Mouse (Mus musculus): ENCODE measurements around the gene Zan. TPM values are rescaled to one million over a fixed set of nuclear protein-coding genes. Genes with fewer than 3 reads are reported as not detected.

The Zan gene
- polyA plus RNA-seq, 1 experiment from 2014 or later: 0.99 TPM

DNA sequence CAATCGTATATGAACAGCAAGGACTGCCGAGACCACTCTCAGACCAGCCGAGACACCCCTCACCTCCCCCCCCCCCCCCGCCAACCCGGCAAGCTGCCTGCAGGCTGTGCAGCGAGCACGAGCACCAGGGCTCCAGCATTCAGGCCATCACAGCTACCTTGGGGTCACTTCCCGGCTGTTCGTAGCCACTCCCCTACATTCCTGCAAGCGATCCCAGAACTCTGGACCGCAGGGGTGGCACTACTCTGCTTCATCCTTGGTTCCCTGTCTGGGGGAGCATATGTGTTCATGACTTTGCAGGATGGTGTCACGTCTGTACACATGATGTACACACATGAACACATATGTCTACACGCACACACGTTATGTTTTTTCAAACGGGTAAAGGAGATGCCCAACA is 99.3 kb downstream of the Zan start:
- H3K9ac ChIP-seq (ENCODE audit: low read length): 0 out of 2 replicates have a peak overlapping the region, but pooled peaks have one; percentile 16
- ATAC-seq (ENCODE audit: insufficient read depth, low FRiP score): no peak
- H3K36me3 ChIP-seq (ENCODE audit: control insufficient read depth, insufficient read depth, low read length): peaks cover 9% of the 10 kb centered on the region; the same call in 1 of the 2 replicates
- H3K9me3 ChIP-seq (replicated peaks; ENCODE audit: control insufficient read depth, low read length): no peaks in the 10 kb centered on the region
- 24% methylated on average over 10 of the region's 15 CpGs for WGBS
- H3K27me3 ChIP-seq (ENCODE audit: control insufficient read depth, insufficient read depth, low read length): no peaks in the 10 kb centered on the region
- H3K4me2 ChIP-seq (ENCODE audit: low read depth, low read length): peak overlapping the region; percentile 34
- H3K4me1 ChIP-seq (ENCODE audit: control insufficient read depth, insufficient read depth, low read length): 0 out of 2 replicates have a peak, but pooled peaks cover 7% of the 10 kb centered on the region
- no peak overlapping the region for H3K4me3 ChIP-seq (replicated peaks; ENCODE audit: low read length)
- H3K27ac ChIP-seq (ENCODE audit: low read length): no peak overlapping the region

DNA sequence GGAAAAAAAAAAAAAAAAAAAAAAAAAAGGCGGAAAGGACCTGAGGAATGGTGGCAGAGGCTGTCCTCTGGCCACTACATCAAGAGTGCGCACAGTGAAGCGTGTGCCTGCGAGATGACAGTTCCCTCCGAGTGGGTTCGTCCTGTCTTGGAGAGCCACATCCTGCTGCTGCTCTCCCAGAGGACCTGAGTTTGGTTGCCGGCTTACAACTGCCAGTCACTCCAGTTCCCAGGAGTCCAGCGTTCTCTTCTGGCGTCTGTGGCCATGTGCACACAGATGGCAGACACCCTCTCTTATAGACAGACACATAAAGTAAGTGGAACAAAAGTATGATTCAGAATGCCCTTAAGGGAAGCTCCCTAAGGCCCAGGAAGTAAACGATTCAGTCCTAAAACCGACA is 99.7 kb downstream of the Zan start:
- peaks cover 13% of the 10 kb centered on the region; the same call in 1 of the 2 replicates for H3K36me3 ChIP-seq (ENCODE audit: control insufficient read depth, insufficient read depth, low read length)
- H3K4me2 ChIP-seq (ENCODE audit: low read depth, low read length): peak overlapping the region; percentile 34
- H3K9ac ChIP-seq (ENCODE audit: low read length): peak overlapping the region; percentile 9; the same call in 1 of the 2 replicates
- H3K27me3 ChIP-seq (ENCODE audit: control insufficient read depth, insufficient read depth, low read length): no peaks in the 10 kb centered on the region
- H3K27ac ChIP-seq (ENCODE audit: low read length): no peak overlapping the region
- no peak overlapping the region for H3K4me3 ChIP-seq (replicated peaks; ENCODE audit: low read length)
- WGBS: 27% methylated on average over 10 of the region's 11 CpGs
- no peaks in the 10 kb centered on the region for H3K9me3 ChIP-seq (replicated peaks; ENCODE audit: control insufficient read depth, low read length)
- H3K4me1 ChIP-seq (ENCODE audit: control insufficient read depth, insufficient read depth, low read length): 0 out of 2 replicates have a peak, but pooled peaks cover 7% of the 10 kb centered on the region
- no peak for ATAC-seq (ENCODE audit: insufficient read depth, low FRiP score)

DNA sequence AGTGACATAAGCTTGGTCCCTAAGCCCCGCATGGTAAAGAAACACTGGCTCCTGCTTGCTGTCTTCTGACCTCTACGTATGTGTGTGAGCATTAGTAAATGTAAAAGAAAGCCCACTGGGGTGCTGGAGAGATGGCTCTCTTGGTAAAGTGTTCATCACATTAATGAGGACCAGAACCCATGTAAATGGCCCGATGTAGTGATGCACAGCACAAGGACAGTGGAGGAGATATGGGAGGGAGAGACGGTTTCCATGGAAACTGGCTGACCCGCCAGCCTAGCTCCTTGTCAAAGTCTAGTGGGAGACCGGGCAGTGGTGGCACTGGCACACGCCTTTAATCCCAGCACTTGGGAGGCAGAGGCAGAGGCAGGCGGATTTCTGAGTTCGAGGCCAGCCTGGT is 100.1 kb downstream of the Zan start:
- H3K27ac ChIP-seq (ENCODE audit: low read length): no peak overlapping the region
- 0 out of 2 replicates have a peak, but pooled peaks have one; percentile 2 for ATAC-seq (ENCODE audit: insufficient read depth, low FRiP score)
- 52% methylated on average over 9 of the region's 9 CpGs for WGBS

DNA sequence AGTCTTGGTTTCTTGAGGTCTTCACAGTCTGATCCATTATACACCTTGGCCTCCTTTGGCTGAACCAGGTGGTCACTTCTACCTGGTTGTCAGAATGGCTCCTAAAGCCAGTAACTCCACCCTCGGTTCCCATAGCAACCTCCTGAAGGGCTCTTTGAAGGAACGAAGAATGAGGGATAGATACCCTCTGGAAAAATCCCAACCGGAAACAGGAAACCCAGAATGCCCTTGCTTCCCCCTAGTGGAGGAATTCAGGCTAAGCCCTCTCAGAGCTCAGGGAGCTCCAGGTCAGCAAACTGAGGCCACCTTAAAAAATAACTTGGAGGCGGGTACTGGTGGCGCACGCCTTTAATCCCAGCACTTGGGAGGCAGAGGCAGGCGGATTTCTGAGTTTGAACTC is 100.7 kb downstream of the Zan start:
- ATAC-seq (ENCODE audit: insufficient read depth, low FRiP score): 0 out of 2 replicates have a peak, but pooled peaks have one; percentile 7

More for the DNA sequence above, 100.1 kb downstream of the Zan start:
- Histone ChIP-seq H3K4me1 (ENCODE audit: control insufficient read depth, insufficient read depth, low read length) (0 out of 2 replicates have a peak, but pooled peaks cover 7% of the 10 kb centered on the region), H3K9ac (ENCODE audit: low read length) (no peak overlapping the region), H3K4me2 (ENCODE audit: low read depth, low read length) (0 out of 2 replicates have a peak overlapping the region, but pooled peaks have one; percentile 34), H3K27me3 (ENCODE audit: control insufficient read depth, insufficient read depth, low read length) (no peaks in the 10 kb centered on the region), H3K4me3 (replicated peaks; ENCODE audit: low read length) (no peak overlapping the region), H3K9me3 (replicated peaks; ENCODE audit: control insufficient read depth, low read length) (no peaks in the 10 kb centered on the region), H3K36me3 (ENCODE audit: control insufficient read depth, insufficient read depth, low read length) (peaks cover 18% of the 10 kb centered on the region; the same call in 1 of the 2 replicates)

DNA sequence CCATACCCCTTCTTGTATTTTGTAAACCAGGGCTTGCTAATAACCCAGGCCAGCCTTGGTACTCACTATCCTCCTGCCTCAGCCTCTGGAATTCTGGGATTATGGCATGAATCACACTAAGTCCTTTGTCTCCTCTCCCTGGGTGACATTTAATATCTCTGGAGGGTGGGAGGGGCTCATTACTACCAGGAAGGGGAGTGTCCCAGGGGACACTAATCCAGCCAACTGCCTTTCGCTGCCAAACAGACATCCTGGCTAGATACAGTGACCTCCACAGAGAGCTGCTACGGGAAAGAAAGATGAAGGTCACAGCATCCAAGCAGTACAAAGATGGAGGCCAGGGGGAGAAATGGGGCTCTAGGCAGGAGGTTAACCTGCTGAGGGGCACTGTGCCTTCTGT is 101.2 kb downstream of the Zan start:
- Histone ChIP-seq H3K36me3 (ENCODE audit: control insufficient read depth, insufficient read depth, low read length) (peaks cover 27% of the 10 kb centered on the region), H3K4me2 (ENCODE audit: low read depth, low read length) (no peak overlapping the region), H3K9me3 (replicated peaks; ENCODE audit: control insufficient read depth, low read length) (no peaks in the 10 kb centered on the region), H3K27me3 (ENCODE audit: control insufficient read depth, insufficient read depth, low read length) (no peaks in the 10 kb centered on the region), H3K27ac (ENCODE audit: low read length) (peak overlapping the region; percentile 33; the same call in 1 of the 2 replicates), H3K4me3 (replicated peaks; ENCODE audit: low read length) (no peak overlapping the region), H3K9ac (ENCODE audit: low read length) (no peak overlapping the region), H3K4me1 (ENCODE audit: control insufficient read depth, insufficient read depth, low read length) (0 out of 2 replicates have a peak, but pooled peaks cover 7% of the 10 kb centered on the region)
- ATAC-seq (ENCODE audit: insufficient read depth, low FRiP score): no peak
- 36% methylated on average over 2 of the region's 2 CpGs for WGBS

More for the DNA sequence above, 100.7 kb downstream of the Zan start:
- Histone ChIP-seq H3K36me3 (ENCODE audit: control insufficient read depth, insufficient read depth, low read length) (peaks cover 22% of the 10 kb centered on the region), H3K27ac (ENCODE audit: low read length) (no peak overlapping the region), H3K4me3 (replicated peaks; ENCODE audit: low read length) (no peak overlapping the region), H3K4me2 (ENCODE audit: low read depth, low read length) (no peak overlapping the region), H3K9ac (ENCODE audit: low read length) (no peak overlapping the region), H3K27me3 (ENCODE audit: control insufficient read depth, insufficient read depth, low read length) (no peaks in the 10 kb centered on the region), H3K9me3 (replicated peaks; ENCODE audit: control insufficient read depth, low read length) (no peaks in the 10 kb centered on the region), H3K4me1 (ENCODE audit: control insufficient read depth, insufficient read depth, low read length) (0 out of 2 replicates have a peak, but pooled peaks cover 7% of the 10 kb centered on the region)
- 34% methylated on average over 7 of the region's 7 CpGs for WGBS

DNA sequence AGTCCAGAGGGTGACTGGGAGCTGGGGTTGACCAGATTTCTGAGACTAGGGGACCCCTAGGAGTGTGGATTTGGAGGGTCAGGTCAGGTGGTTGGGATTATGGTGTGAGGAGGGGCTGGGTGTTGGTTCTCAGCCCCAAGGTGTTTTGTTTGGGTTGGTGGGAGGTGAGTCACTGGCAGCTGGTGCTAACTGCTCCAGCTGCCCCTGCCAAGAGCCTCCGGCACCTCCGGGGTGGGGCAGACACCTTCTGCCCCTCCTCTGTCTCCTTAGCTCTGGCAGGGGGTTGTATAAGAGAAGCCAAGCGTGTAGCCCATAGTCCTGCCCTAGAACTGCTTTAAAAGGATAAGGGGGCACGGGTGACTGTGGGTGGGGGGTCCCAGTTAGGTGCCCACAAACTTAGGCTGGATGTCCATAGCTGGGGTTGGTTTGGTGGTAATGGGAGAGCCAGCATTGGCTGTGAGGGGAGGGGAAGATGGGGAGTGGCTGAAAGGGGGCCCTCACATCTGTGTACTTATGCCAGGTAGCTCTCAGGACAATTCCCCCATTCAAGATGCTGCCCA is 102.3 kb downstream of the Zan start:
- no peaks in the 10 kb centered on the region for H3K27me3 ChIP-seq (ENCODE audit: control insufficient read depth, insufficient read depth, low read length)
- H3K36me3 ChIP-seq (ENCODE audit: control insufficient read depth, insufficient read depth, low read length): peaks cover 35% of the 10 kb centered on the region
- no peak overlapping the region for H3K4me2 ChIP-seq (ENCODE audit: low read depth, low read length)
- 0 out of 2 replicates have a peak, but pooled peaks cover 7% of the 10 kb centered on the region for H3K4me1 ChIP-seq (ENCODE audit: control insufficient read depth, insufficient read depth, low read length)
- no peaks in the 10 kb centered on the region for H3K9me3 ChIP-seq (replicated peaks; ENCODE audit: control insufficient read depth, low read length)
- 53% methylated on average over 4 of the region's 4 CpGs for WGBS
- H3K4me3 ChIP-seq (replicated peaks; ENCODE audit: low read length): no peak overlapping the region
- H3K27ac ChIP-seq (ENCODE audit: low read length): peak overlapping the region; percentile 33; the same call in 1 of the 2 replicates
- no peak overlapping the region for H3K9ac ChIP-seq (ENCODE audit: low read length)
- ATAC-seq (ENCODE audit: insufficient read depth, low FRiP score): no peak

DNA sequence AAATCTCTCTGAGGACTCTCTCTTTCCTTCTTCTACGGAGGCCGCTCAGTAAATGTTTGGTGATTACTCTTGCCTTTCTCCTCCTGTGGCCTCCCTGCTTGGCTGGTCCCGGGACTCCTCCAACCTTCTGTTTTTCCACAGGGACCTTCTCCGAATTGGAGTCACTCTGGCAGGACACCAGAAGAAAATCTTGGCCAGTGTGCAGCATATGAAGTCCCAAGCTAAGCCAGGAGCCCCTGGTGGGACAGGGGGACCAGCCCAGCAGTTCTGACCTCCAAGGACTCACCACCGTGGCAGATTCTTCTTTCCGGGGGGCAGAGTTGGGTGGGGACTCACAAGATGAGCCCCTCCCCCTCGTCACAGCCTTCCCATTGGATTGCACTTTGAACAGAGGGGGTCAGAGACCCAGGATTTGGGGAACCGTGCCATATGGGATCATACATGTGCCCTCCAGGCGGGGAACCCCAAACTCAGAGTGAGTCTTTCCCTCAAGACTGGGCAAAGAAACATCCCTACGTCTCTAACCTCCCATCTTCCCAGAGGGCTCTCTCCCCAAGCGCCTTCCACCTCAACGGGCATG is 103.4 kb downstream of the Zan start:
- Histone ChIP-seq H3K4me2 (ENCODE audit: low read depth, low read length) (no peak overlapping the region), H3K27me3 (ENCODE audit: control insufficient read depth, insufficient read depth, low read length) (no peaks in the 10 kb centered on the region), H3K27ac (ENCODE audit: low read length) (no peak overlapping the region), H3K4me3 (replicated peaks; ENCODE audit: low read length) (no peak overlapping the region), H3K4me1 (ENCODE audit: control insufficient read depth, insufficient read depth, low read length) (0 out of 2 replicates have a peak, but pooled peaks cover 7% of the 10 kb centered on the region), H3K9ac (ENCODE audit: low read length) (no peak overlapping the region), H3K9me3 (replicated peaks; ENCODE audit: control insufficient read depth, low read length) (no peaks in the 10 kb centered on the region), H3K36me3 (ENCODE audit: control insufficient read depth, insufficient read depth, low read length) (peaks cover 43% of the 10 kb centered on the region)
- 82% methylated on average over 12 of the region's 12 CpGs for WGBS
- no peak for ATAC-seq (ENCODE audit: insufficient read depth, low FRiP score)

DNA sequence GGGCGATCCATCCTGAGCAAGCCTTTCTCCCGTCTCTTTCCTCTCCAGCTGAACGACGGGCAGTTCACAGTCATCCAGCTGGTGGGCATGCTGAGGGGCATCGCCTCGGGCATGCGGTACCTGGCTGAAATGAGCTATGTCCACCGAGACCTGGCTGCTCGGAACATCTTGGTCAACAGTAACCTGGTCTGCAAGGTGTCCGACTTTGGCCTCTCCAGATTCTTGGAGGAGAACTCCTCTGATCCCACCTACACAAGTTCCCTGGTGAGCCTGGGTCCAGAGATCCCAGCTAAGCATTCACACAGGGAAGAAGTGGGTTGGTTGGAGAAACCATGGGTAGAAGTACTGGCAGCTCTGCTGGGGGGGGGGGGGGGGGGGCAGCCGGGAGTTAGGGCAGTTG is 107.2 kb downstream of the Zan start:
- no peak for ATAC-seq (ENCODE audit: insufficient read depth, low FRiP score)
- no peak overlapping the region for H3K4me3 ChIP-seq (replicated peaks; ENCODE audit: low read length)
- WGBS: 94% methylated on average over 11 of the region's 11 CpGs
- no peaks in the 10 kb centered on the region for H3K4me1 ChIP-seq (ENCODE audit: control insufficient read depth, insufficient read depth, low read length)
- H3K27me3 ChIP-seq (ENCODE audit: control insufficient read depth, insufficient read depth, low read length): no peaks in the 10 kb centered on the region
- H3K4me2 ChIP-seq (ENCODE audit: low read depth, low read length): no peak overlapping the region
- no peak overlapping the region for H3K27ac ChIP-seq (ENCODE audit: low read length)
- peaks cover 76% of the 10 kb centered on the region for H3K36me3 ChIP-seq (ENCODE audit: control insufficient read depth, insufficient read depth, low read length)
- no peak overlapping the region for H3K9ac ChIP-seq (ENCODE audit: low read length)
- no peaks in the 10 kb centered on the region for H3K9me3 ChIP-seq (replicated peaks; ENCODE audit: control insufficient read depth, low read length)

DNA sequence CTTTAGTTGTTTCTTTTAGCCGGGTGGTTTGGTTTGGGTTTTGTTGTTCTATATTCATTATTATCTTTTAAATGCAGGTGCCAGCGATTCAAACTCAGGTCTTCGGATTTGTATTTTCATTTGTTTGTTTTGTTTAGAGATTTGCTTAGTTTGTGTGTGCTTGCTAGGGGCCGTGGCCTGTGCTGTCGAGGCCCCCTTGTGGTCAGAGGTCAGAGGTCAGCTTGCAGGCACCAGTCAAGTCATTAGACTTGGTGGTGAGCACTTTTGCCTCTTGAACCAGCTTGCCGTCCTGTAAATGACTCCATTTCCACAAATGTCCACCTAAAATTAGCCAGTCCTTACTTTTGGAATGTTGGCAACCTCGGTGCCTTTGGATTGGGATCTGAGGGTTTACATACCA is 118.5 kb downstream of the Zan start:
- 32% methylated on average over 7 of the region's 7 CpGs for WGBS
- Histone ChIP-seq H3K9me3 (replicated peaks; ENCODE audit: control insufficient read depth, low read length) (no peaks in the 10 kb centered on the region), H3K27me3 (ENCODE audit: control insufficient read depth, insufficient read depth, low read length) (no peaks in the 10 kb centered on the region), H3K4me1 (ENCODE audit: control insufficient read depth, insufficient read depth, low read length) (no peaks in the 10 kb centered on the region), H3K9ac (ENCODE audit: low read length) (no peak overlapping the region), H3K4me3 (replicated peaks; ENCODE audit: low read length) (no peak overlapping the region), H3K4me2 (ENCODE audit: low read depth, low read length) (no peak overlapping the region), H3K27ac (ENCODE audit: low read length) (no peak overlapping the region), H3K36me3 (ENCODE audit: control insufficient read depth, insufficient read depth, low read length) (peaks cover 56% of the 10 kb centered on the region)
- ATAC-seq (ENCODE audit: insufficient read depth, low FRiP score): no peak

Measured in stomach, embryonic 16.5 days (tissue).